Mouse (Mus musculus) right cerebral cortex, postnatal 4 days (tissue): ENCODE measurements around the gene Rnf34.

Source experiments
- DNase-seq: peaks from one replicate; pipeline ENCODE4 v3.0.0-alpha.2; 2022

Gene Rnf34

GRCm38 (mm10) chr5:122901666-122902065, 51.8 kb downstream of the Rnf34 start:
- no peak for DNase-seq

GRCm38 (mm10) chr5:122902228-122902627, 52.4 kb downstream of the Rnf34 start:
- no peak for DNase-seq

- no peak for DNase-seq
These were observed 53.3 kb downstream of the Rnf34 start for GRCm38 (mm10) chr5:122903165-122903564.

DNA sequence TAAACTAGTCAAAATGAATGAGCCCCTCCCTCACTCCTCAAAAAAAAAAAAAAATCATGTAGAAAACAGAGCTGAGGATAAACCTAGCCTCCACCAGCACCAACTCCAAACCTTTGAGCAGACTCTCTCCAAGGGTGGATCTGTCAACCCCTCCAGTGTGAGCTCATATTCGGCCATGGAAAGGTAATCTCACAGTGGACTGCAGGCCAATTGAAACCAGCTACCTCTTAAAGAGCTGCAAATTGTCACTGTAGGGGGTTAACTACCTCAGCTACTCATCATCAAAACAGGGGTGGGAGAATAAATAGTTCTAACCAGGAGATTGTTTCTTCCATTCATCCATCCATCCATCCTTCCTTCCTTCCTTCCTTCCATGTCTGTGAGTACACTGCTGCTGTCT, 57.3 kb downstream of the Rnf34 start:
- DNase-seq = no peak

DNA sequence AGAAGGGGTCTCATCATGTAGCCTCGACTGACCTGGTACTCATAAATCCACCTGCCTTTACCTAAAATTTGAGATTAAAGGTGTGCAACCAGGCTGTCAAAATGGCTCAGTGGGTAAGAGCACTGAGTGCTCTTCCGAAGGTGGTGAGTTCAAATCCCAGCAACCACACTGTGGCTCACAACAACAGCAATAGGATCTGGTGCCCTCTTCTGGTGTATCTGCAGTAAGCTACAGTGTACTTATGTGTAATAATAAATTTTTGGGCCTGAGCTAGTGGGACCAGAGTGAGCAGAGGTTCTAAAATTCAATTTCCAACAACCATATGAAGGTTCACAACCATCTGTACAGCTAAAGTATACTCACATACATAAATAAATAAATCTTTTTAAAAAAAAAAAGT, 58.2 kb downstream of the Rnf34 start:
- DNase-seq = no peak

DNA sequence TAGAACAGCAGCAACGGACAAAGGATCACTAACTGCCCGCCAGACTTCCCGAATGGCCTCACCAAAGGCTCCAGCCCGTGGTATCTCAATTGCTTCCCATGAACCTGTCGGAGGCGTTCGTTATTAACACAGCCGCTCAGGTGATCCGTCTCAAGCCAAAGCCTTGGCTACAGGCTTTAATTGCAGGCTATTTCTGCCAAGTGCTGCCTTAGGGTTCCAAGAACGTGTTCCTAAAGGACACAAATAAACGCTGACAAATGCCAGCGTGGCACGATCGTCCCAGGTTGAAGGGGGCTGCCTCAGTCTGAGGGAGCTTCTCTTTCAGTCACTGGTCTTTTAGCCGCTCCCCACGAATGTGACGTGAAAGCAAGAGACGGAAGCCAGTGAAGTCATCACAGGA, 59.6 kb downstream of the Rnf34 start:
- DNase-seq = no peak

DNA sequence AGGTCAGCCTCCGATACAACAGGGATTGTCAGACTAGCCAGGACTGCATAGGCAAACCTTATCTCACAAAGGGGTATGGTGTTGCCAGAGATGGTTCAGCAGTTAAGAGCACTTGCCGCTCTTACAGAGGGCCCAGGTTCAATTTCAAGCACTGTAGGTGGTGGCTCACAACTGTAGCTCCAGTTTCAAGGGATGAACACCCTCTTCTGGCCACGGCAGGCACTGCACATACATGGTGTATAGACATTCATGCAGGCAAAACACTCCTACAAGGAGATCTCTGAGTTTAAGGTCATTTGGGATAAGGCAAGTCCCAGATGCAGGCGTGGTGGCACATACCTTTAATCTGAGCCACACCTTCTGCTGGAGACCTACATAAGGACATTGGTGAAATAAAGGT, 63.0 kb downstream of the Rnf34 start:
- DNase-seq = no peak

GRCm38 (mm10) chr5:122916147-122916546, 66.3 kb downstream of the Rnf34 start:
- no peak for DNase-seq

DNA sequence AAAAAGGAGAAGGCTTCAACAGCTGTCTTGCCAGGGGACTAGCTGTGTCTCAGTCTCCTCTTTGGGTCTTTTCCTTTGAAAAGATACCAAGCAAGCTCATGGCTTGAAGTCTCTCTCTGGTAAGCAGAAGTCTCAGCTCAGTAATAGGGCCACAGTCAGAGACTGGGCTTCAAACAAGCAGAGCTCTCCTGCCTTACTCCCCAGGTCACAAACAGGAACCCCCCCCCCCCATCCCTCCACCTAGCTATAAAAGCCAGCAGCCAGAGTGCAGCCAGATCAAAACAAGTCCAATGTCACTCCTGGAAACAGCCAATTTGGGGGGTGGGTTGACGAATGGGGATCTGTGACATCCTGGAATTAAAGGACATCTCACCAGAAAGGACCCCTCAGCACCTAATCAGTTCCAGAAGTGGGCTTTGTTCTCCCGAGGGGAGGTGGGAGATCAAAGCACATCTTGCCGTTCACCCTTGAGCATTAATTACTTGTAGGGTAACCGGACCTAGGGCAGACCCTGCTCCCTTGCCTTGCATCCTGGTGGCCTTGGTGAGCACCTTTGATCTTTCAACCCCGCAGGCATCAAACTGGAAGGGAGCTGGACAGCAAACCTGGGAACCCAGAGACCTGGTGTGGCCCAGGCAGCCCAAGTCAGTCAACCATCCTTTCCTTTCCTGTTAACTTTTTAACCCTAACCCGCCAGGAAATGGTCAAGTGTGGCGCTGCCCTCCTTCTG, 68.3 kb downstream of the Rnf34 start:
- no peak for DNase-seq

DNA sequence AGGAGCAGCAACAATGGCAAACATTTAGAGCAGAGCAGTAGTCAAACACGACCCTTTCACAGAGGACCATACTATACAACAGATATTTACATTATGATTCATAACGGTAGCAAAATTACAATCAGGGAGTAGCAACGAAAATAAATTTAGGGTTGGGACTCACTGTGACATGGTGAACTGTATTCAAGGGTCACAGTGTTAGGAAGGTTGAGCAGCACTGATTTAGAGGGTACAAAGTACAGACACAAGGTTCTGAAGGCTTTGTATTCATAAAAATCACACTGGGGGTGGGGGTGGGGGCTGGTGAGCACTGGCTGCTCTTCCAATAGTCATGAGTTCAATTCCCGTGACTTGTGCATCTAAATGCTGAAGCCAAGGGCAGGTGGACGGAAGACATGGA, 70.7 kb downstream of the Rnf34 start:
- no peak for DNase-seq
